Mouse (Mus musculus): ENCODE measurements around the gene Wfikkn1.

DNA sequence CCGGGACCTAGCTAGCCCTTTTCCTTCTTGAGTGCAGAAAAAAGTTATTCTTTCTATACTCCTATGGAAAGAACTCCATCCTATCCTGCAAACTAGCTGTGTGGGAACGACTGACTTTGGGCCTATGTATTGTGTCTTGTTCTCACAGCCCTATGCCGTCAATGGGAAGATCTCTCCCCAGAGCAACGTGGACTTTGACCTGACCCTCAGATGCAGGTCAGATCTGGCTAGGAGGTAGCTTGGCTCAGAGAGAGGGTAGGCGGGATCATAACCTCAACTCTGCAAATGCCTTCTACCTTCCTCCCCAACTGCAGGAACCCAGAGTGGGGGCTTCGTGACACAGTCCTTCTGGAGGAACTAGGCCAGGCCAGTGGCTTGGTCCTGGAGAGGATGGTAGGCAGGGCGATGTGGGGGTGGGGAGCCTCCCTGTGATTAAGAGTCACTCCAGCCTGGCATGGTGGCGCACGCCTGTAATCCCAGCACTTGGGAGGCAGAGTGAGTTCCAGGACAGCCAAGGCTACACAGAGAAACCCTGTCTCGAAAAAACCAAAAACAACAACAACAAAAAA lies 4.2 kb downstream of the Wfikkn1 start:
- TF ChIP-seq EP300 (IDR thresholded peaks at IDR 0.05; ENCODE audit: low read depth) (no peak), CTCF (IDR thresholded peaks at IDR 0.05; ENCODE audit: low read depth) (no peak)
